Mouse (Mus musculus): ENCODE data around the gene Slc5a2.

GRCm38 (mm10) chr7:128245547-128245946 is 19.9 kb upstream of the Slc5a2 start:
- TF ChIP-seq CTCF (IDR thresholded peaks at IDR 0.05; ENCODE audit: borderline replicate concordance, insufficient read depth, low read length), result no peak
- TF ChIP-seq POLR2A (IDR thresholded peaks at IDR 0.05; ENCODE audit: low read depth, low read length), result no peak
